Mouse (Mus musculus) adrenal gland, postnatal 4 days (tissue): Measurements from ENCODE around the gene Trim44. TPM values are rescaled to one million over a fixed set of nuclear protein-coding genes. Genes with fewer than 3 reads are reported as not detected.
A peak's percentile ranks its signal among the peaks of the same experiment; 100 is the strongest.

Source experiments
- DNase-seq, 2 experiments: peaks; one replicate each; pipeline ENCODE4 v3.0.0; 2021 to 2022; ENCODE audit warnings: low spot score in 2 of 2, mixed read lengths in 2 of 2
- total RNA-seq, 2 experiments: library from RNA; stranded (reverse); gene quantifications; 2 replicates each; pipeline ENCODE4 v1.2.3; 2021

The Trim44 gene
- total RNA-seq, 2 experiments from 2014 or later = 77.3 to 87.6 TPM

- no peak for DNase-seq
Measured at GRCm38 (mm10) chr2:102406324-102407304, 1.0 kb downstream of the Trim44 start.

- no peak for DNase-seq
Measured at GRCm38 (mm10) chr2:102403982-102404381, 3.6 kb downstream of the Trim44 start.

GRCm38 (mm10) chr2:102403306-102403705, 4.3 kb downstream of the Trim44 start:
- no peak for DNase-seq

GRCm38 (mm10) chr2:102401352-102401692, 6.3 kb downstream of the Trim44 start:
- no peak for DNase-seq

GRCm38 (mm10) chr2:102400605-102401351, 6.8 kb downstream of the Trim44 start:
- peak; percentile 50 to 74 for DNase-seq

- DNase-seq = no peak
Measured at GRCm38 (mm10) chr2:102399864-102400604, 7.6 kb downstream of the Trim44 start.

- no peak for DNase-seq
Measured at GRCm38 (mm10) chr2:102396493-102396892, 11.1 kb downstream of the Trim44 start.

- DNase-seq = no peak
Measured at GRCm38 (mm10) chr2:102393457-102393856, 14.2 kb downstream of the Trim44 start.

GRCm38 (mm10) chr2:102385328-102385902, 22.2 kb downstream of the Trim44 start:
- DNase-seq = no peak

- DNase-seq = no peak
Measured at GRCm38 (mm10) chr2:102384496-102384895, 23.1 kb downstream of the Trim44 start.

- no peak for DNase-seq
Measured at GRCm38 (mm10) chr2:102384057-102384456, 23.6 kb downstream of the Trim44 start.

GRCm38 (mm10) chr2:102383069-102383834, 24.4 kb downstream of the Trim44 start:
- DNase-seq = no peak

- DNase-seq = no peak
Measured at GRCm38 (mm10) chr2:102382519-102382918, 25.1 kb downstream of the Trim44 start.

- DNase-seq = no peak
Measured at GRCm38 (mm10) chr2:102380581-102380980, 27.0 kb downstream of the Trim44 start.

- no peak for DNase-seq
Measured at GRCm38 (mm10) chr2:102378928-102379327, 28.7 kb downstream of the Trim44 start.

- DNase-seq = no peak
Measured at GRCm38 (mm10) chr2:102378381-102378780, 29.2 kb downstream of the Trim44 start.

GRCm38 (mm10) chr2:102377370-102377769, 30.3 kb downstream of the Trim44 start:
- DNase-seq = no peak

- DNase-seq = no peak
Measured at GRCm38 (mm10) chr2:102373406-102374105, 34.1 kb downstream of the Trim44 start.

GRCm38 (mm10) chr2:102372690-102373089, 34.9 kb downstream of the Trim44 start:
- no peak for DNase-seq

- DNase-seq = no peak
Measured at GRCm38 (mm10) chr2:102371332-102371731, 36.3 kb downstream of the Trim44 start.
